Mouse (Mus musculus) testis, postnatal 10 days (tissue): Measurements from ENCODE around the gene Klhdc7b.

Source experiments
- DNase-seq: peaks from one replicate; pipeline ENCODE4 v3.0.0; 2021; ENCODE audit warnings: low spot score

Gene Klhdc7b

GRCm38 (mm10) chr15:89384617-89385016, at the start of gene Klhdc7b:
Gene Klhdc7b (plus strand): TSS chr15:89384917.
- DNase-seq, result no peak

- no peak for DNase-seq
These were observed 48.3 kb upstream of the Klhdc7b start for GRCm38 (mm10) chr15:89336422-89336821.

- DNase-seq, result no peak
These were observed 45.0 kb upstream of the Klhdc7b start for GRCm38 (mm10) chr15:89339696-89340095.

- DNase-seq, result no peak
These were observed 44.6 kb upstream of the Klhdc7b start for GRCm38 (mm10) chr15:89340136-89340535.

- no peak for DNase-seq
These were observed 43.0 kb upstream of the Klhdc7b start for GRCm38 (mm10) chr15:89341678-89342077.

- DNase-seq, result no peak
These were observed 41.4 kb upstream of the Klhdc7b start for GRCm38 (mm10) chr15:89343325-89343724.

- no peak for DNase-seq
These were observed 34.3 kb upstream of the Klhdc7b start for GRCm38 (mm10) chr15:89350447-89350846.

- DNase-seq, result no peak
These were observed 33.4 kb upstream of the Klhdc7b start for GRCm38 (mm10) chr15:89351302-89351701.

GRCm38 (mm10) chr15:89352054-89352453, 32.7 kb upstream of the Klhdc7b start:
- no peak for DNase-seq

- DNase-seq, result no peak
These were observed 31.9 kb upstream of the Klhdc7b start for GRCm38 (mm10) chr15:89352795-89353194.

- DNase-seq, result no peak
These were observed 30.9 kb upstream of the Klhdc7b start for GRCm38 (mm10) chr15:89353837-89354236.

- peak; percentile 49 for DNase-seq
These were observed 30.3 kb upstream of the Klhdc7b start for GRCm38 (mm10) chr15:89354455-89354854.

- DNase-seq, result peak; percentile 98
These were observed 29.2 kb upstream of the Klhdc7b start, which contains the start of the genes Lmf2 and Ncaph2 for GRCm38 (mm10) chr15:89355241-89356187. Gene Lmf2 (minus strand): TSS chr15:89355659. Gene Ncaph2 (plus strand): TSS chr15:89355719.

- peak; percentile 94 for DNase-seq
These were observed 28.3 kb upstream of the Klhdc7b start for GRCm38 (mm10) chr15:89356372-89356771.

- DNase-seq, result no peak
These were observed 25.9 kb upstream of the Klhdc7b start for GRCm38 (mm10) chr15:89358784-89359183.

GRCm38 (mm10) chr15:89363051-89363450, 21.7 kb upstream of the Klhdc7b start:
- no peak for DNase-seq

- DNase-seq, result no peak
These were observed 19.6 kb upstream of the Klhdc7b start for GRCm38 (mm10) chr15:89365141-89365551.

- peak; percentile 42 for DNase-seq
These were observed 12.6 kb upstream of the Klhdc7b start for GRCm38 (mm10) chr15:89372068-89372467.

GRCm38 (mm10) chr15:89372536-89372935, 12.2 kb upstream of the Klhdc7b start:
- DNase-seq, result no peak

- DNase-seq, result peak; percentile 88
These were observed 11.5 kb upstream of the Klhdc7b start for GRCm38 (mm10) chr15:89373027-89373761.

- DNase-seq, result peak; percentile 98
These were observed 10.9 kb upstream of the Klhdc7b start, which contains the start of gene Sco2 for GRCm38 (mm10) chr15:89373762-89374248. Gene Sco2 (minus strand): TSS chr15:89373846.

- DNase-seq, result no peak
These were observed 10.4 kb upstream of the Klhdc7b start for GRCm38 (mm10) chr15:89374340-89374739.
